Mouse (Mus musculus) kidney, embryonic 16.5 days (tissue): ENCODE results near the gene Prepl. TPM values are rescaled to one million over a fixed set of nuclear protein-coding genes. Genes with fewer than 3 reads are reported as not detected.

Experiments used
- ATAC-seq: fragments of 200-750 bp; cut with Nextera tagmentation; 2 replicates; pipeline ENCODE4 v1.8.0; 2017; ENCODE audit warnings: moderate TSS enrichment; ENCODE audit not compliant: low FRiP score, low TSS enrichment
- H3K27ac ChIP-seq: fragments of 300-500 bp; sonication (generic); 2 replicates; pipeline ENCODE4 v1.5.1; 2014; ENCODE audit warnings: low read length
- H3K27me3 ChIP-seq: fragments of 300-500 bp; sonication (generic); 2 replicates; pipeline ENCODE4 v1.6.1; 2014; ENCODE audit warnings: low read length, control low read depth, mixed read lengths; ENCODE audit not compliant: insufficient read depth
- H3K36me3 ChIP-seq: fragments of 300-500 bp; sonication (generic); 2 replicates; pipeline ENCODE4 v1.6.1; 2014; ENCODE audit warnings: low read length, control low read depth, mixed read lengths; ENCODE audit not compliant: insufficient read depth
- H3K4me1 ChIP-seq: fragments of 300-500 bp; sonication (generic); 2 replicates; pipeline ENCODE4 v1.6.1; 2014; ENCODE audit warnings: low read length, control low read depth, mixed read lengths; ENCODE audit not compliant: insufficient read depth
- H3K4me2 ChIP-seq: fragments of 300-500 bp; sonication (generic); replicated peaks from 2 replicates; pipeline ENCODE4 v1.6.1; 2014; ENCODE audit warnings: low read depth, low read length
- H3K4me3 ChIP-seq: fragments of 300-500 bp; sonication (generic); 2 replicates; pipeline ENCODE4 v1.5.1; 2014; ENCODE audit warnings: mild to moderate bottlenecking, low read length
- H3K9ac ChIP-seq: fragments of 300-500 bp; sonication (generic); replicated peaks from 2 replicates; pipeline ENCODE4 v1.6.1; 2014; ENCODE audit warnings: low read length
- H3K9me3 ChIP-seq: fragments of 300-500 bp; sonication (generic); 2 replicates; pipeline ENCODE4 v1.6.1; 2016; ENCODE audit warnings: low read length, control low read depth
- WGBS: fragments of 180-500 bp; shearing (Covaris S2); extraction: QIAGEN DNeasy Blood & Tissue Kit; methylation state at CpG from one replicate; pipeline ENCODE4 v1.1.7; 2014; 5-methylcytosine and 5-hydroxymethylcytosine counted together
- polyA plus RNA-seq: library from polyadenylated mRNA; unstranded; fragments of >200 nt; fragmentation: Nextera tagmentation; extraction: Ambion mirVana; gene quantifications from 2 replicates; pipeline ENCODE4 v1.2.1, GENCODE M21; 2015

The Prepl gene
- polyA plus RNA-seq, 1 experiment from 2014 or later = 33.0 TPM

DNA sequence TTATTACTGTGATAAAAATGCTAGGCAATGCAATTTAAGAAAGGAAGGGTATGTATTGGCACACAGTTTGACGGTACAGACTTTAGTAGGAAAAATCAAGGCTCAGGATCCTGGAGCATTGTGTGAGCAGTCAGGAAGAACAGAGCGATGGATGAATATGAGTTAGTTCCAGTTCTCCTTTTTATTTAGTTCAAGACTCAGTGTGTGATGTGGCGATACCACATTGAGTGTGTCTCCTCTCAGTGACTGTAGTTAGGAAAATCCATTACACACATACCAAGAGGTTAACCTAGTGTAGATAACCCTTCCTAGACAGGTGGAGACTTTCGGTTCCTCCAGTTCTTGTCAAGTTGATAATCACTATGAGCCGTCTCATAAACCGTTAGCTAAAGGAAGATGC is 1.7 kb upstream of the Prepl start:
- H3K9ac ChIP-seq = no peak overlapping the region
- ATAC-seq = no peak

DNA sequence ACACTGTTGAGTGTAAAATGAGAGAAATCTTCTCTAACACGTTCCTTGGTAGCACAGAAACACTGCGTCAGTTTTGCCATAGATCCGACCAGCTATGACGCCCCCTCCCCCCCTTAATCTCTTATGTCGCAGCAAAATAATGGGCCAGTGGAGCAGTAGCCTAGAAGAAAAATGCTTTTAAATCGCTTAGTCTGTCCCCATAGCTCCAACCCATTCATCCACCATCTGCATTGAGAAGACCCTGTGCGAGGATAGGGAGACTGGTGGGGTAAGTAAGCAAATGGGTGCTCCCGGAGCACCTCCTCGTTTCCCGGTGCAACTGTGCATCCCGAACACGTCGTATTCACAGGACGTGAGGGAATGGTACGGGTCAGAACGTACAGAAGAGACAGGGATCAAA is 420 bp downstream of the Prepl start:
- no peaks in the 10 kb centered on the region for H3K9me3 ChIP-seq

More for the DNA sequence above, 1.7 kb upstream of the Prepl start:
- Histone ChIP-seq H3K4me1 (peaks cover 13% of the 10 kb centered on the region), H3K27me3 (no peaks in the 10 kb centered on the region), H3K9me3 (no peaks in the 10 kb centered on the region), H3K27ac (no peak overlapping the region), H3K4me3 (0 out of 2 replicates have a peak overlapping the region, but pooled peaks have one; percentile 91), H3K4me2 (peak overlapping the region; percentile 92), H3K36me3 (no peaks in the 10 kb centered on the region)
- WGBS = 93% methylated on average over 6 of the region's 6 CpGs

DNA sequence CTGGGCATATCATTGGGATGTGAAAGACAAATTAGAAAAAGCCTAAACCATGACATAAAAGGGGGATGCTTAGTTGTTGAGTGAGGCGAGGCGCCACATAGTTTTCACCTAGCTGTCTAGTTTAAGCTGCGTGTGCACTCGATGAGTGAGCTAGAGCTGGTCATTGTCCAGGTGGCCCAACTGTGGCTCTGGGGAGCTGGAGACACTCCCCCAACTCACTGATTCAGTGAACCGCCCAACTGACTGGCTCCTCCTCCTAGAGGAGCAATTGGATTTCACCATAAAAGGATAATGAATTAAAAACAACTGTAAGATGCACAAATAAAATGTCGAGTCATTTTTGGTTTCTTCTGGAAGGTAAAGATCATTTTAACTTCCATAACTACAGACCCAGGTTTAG is 1.0 kb downstream of the Prepl start:
- H3K27me3 ChIP-seq = no peaks in the 10 kb centered on the region
- H3K27ac ChIP-seq = no peak overlapping the region
- H3K4me1 ChIP-seq = peaks cover 13% of the 10 kb centered on the region
- H3K36me3 ChIP-seq = no peaks in the 10 kb centered on the region
- WGBS = 41% methylated on average over 6 of the region's 6 CpGs
- no peak overlapping the region; the same call in 1 of the 2 replicates for H3K9ac ChIP-seq
- no peak for ATAC-seq
- H3K4me2 ChIP-seq = peak overlapping the region; percentile 92
- peak overlapping the region; percentile 91; the same call in 1 of the 2 replicates for H3K4me3 ChIP-seq
- no peaks in the 10 kb centered on the region for H3K9me3 ChIP-seq

More for the DNA sequence above, 420 bp downstream of the Prepl start:
- H3K4me3 ChIP-seq = peak overlapping the region; percentile 91
- peak overlapping the region; percentile 86 for H3K9ac ChIP-seq
- H3K27me3 ChIP-seq = no peaks in the 10 kb centered on the region
- H3K27ac ChIP-seq = peak overlapping the region; percentile 93
- peak; percentile 11; the same call in 1 of the 2 replicates for ATAC-seq
- under 1% methylated on average over 16 of the region's 16 CpGs for WGBS
- H3K4me2 ChIP-seq = peak overlapping the region; percentile 92
- H3K4me1 ChIP-seq = peaks cover 13% of the 10 kb centered on the region
- no peaks in the 10 kb centered on the region for H3K36me3 ChIP-seq

DNA sequence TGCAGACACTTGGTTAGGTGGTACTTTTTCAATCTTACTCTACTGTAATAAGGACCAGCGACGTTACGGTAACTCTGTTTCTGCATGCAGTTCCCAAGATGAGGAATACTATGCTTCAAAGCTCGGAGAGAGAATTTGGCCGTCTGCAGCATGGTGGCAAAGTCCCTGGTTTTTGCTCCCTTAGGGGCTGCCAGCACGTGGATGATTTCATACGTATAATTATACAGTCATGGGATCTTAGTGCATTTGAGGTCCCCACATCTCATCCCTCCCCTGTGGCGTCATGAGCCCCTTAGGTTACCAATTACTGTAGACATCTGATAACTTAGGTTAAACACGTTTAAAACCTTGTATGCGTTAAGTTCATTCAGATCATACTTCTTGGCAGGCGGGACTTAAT is 1.6 kb downstream of the Prepl start:
- H3K27me3 ChIP-seq = no peaks in the 10 kb centered on the region
- WGBS = 87% methylated on average over 11 of the region's 11 CpGs
- H3K4me1 ChIP-seq = peaks cover 13% of the 10 kb centered on the region
- no peaks in the 10 kb centered on the region for H3K9me3 ChIP-seq
- ATAC-seq = no peak
- no peaks in the 10 kb centered on the region for H3K36me3 ChIP-seq
- no peak overlapping the region for H3K27ac ChIP-seq
- H3K4me3 ChIP-seq = no peak overlapping the region
- H3K4me2 ChIP-seq = no peak overlapping the region
- no peak overlapping the region for H3K9ac ChIP-seq

DNA sequence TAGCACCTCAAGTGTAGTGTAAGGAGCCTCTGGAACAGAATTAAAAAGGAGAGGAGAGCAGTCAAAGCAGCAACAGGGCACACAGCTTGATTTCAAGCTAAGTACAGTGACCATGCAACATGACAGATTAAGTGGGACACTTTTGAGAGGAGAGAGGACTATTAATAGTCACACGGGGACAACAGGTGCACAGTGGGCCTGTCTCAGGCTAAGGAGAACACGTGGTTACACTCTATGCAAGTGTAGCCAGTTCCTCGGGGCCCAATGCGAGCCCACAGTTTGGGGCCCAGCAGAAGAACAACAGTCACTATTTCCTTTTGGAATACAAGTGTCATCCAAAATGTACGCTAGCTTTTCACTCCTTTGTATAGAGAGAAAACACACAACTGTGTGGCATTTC is 2.5 kb downstream of the Prepl start:
- no peaks in the 10 kb centered on the region for H3K9me3 ChIP-seq
- H3K4me2 ChIP-seq = no peak overlapping the region
- no peaks in the 10 kb centered on the region for H3K27me3 ChIP-seq
- no peak for ATAC-seq
- no peaks in the 10 kb centered on the region for H3K36me3 ChIP-seq
- WGBS = 93% methylated on average over 5 of the region's 5 CpGs
- peaks cover 13% of the 10 kb centered on the region for H3K4me1 ChIP-seq
- H3K27ac ChIP-seq = no peak overlapping the region
- H3K9ac ChIP-seq = no peak overlapping the region
- H3K4me3 ChIP-seq = no peak overlapping the region

DNA sequence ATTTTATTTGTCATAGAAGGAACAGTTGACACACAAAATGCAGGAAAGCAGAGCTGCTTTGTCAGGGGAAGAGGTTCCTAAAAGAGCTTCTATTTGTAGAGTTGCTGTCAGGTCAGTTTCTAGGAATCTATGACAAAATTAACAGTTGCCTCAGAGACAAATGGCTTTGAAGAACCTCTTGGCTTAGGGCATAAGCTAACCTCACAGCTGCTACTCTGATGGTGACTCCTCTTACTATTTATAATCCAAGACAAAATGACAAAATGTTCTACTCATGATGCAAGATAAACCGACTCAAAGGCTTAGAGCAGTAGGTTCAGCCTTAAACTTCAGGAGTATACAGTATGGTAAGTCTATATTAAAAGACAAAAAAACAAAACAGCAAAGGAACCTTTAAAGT is 3.5 kb downstream of the Prepl start:
- no peak overlapping the region for H3K9ac ChIP-seq
- WGBS = 92% methylated on average over 1 of the region's 1 CpGs

DNA sequence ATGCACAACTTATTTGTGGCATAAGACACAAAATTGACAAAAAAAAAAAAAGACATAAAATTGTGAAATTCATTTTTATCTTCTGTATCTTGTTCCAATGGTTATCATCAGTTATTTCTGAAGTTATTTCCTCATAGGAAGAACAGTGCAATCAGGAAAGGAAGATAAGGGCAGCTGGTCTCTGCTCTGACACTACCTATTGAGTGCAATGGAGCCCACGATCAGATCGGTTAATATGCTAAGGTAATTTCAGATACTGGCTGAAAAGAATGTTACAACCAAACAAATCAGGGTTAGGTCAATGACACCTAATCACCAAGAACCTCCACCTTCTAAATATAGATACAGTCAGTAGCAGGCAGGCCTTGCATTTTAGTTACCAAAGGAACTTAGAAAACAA is 4.7 kb downstream of the Prepl start:
- 84% methylated on average over 2 of the region's 2 CpGs for WGBS
- Histone ChIP-seq H3K9ac (no peak overlapping the region), H3K4me2 (no peak overlapping the region)

More for the DNA sequence above, 3.5 kb downstream of the Prepl start:
- Histone ChIP-seq H3K4me2 (no peak overlapping the region), H3K4me3 (no peak overlapping the region), H3K4me1 (peaks cover 10% of the 10 kb centered on the region), H3K9me3 (no peaks in the 10 kb centered on the region), H3K27me3 (no peaks in the 10 kb centered on the region), H3K36me3 (no peaks in the 10 kb centered on the region), H3K27ac (no peak overlapping the region)
- ATAC-seq = no peak

DNA sequence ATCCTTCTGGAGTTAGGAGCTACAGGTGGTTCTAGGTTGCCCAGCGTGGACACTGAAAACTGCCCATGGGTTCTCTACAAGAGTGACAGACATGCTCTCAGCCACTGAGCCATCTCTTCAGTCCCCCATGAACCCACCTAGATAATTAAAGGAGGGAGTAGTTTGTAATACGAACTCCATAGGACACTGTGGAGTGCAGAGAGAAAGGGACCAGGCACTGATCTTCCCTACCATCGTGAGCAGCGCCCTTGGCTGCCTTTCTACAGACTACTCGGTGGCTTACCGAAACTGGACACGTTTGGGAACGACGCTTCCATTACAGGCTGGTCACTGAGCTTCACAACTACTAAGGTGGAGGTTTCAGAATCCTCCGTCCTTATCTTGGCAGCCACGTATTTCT is 9.3 kb downstream of the Prepl start:
- no peaks in the 10 kb centered on the region for H3K9me3 ChIP-seq
- no peak overlapping the region for H3K9ac ChIP-seq
- H3K4me1 ChIP-seq = no peaks in the 10 kb centered on the region
- H3K27me3 ChIP-seq = no peaks in the 10 kb centered on the region
- H3K36me3 ChIP-seq = peaks cover 28% of the 10 kb centered on the region
- no peak overlapping the region for H3K4me2 ChIP-seq
- H3K27ac ChIP-seq = no peak overlapping the region
- ATAC-seq = no peak
- no peak overlapping the region for H3K4me3 ChIP-seq
- 93% methylated on average over 11 of the region's 11 CpGs for WGBS

More for the DNA sequence above, 4.7 kb downstream of the Prepl start:
- Histone ChIP-seq H3K27me3 (no peaks in the 10 kb centered on the region), H3K36me3 (peaks cover 6% of the 10 kb centered on the region; the same call in 1 of the 2 replicates), H3K9me3 (no peaks in the 10 kb centered on the region), H3K27ac (no peak overlapping the region), H3K4me3 (no peak overlapping the region), H3K4me1 (peaks cover 6% of the 10 kb centered on the region)
- ATAC-seq = no peak

DNA sequence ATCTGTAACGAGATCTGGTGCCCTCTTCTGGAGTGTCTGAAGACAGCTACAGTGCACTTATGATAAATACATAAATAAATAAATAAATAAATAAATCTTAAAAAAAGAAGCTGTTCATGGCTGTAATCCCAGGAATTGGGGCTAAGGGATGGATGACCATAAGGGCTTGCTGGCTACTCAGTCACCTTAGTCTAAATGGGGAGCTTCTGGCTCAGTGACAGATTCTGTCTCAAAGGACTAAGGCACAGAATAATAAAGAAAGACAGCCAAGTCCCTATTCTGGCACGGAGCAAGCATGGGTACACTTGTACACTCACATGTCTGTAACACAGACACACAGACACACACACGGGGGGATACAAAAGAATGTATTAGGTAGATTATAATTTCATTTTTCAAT is 10.8 kb downstream of the Prepl start:
- WGBS = 94% methylated on average over 3 of the region's 3 CpGs
- peaks cover 36% of the 10 kb centered on the region for H3K36me3 ChIP-seq

DNA sequence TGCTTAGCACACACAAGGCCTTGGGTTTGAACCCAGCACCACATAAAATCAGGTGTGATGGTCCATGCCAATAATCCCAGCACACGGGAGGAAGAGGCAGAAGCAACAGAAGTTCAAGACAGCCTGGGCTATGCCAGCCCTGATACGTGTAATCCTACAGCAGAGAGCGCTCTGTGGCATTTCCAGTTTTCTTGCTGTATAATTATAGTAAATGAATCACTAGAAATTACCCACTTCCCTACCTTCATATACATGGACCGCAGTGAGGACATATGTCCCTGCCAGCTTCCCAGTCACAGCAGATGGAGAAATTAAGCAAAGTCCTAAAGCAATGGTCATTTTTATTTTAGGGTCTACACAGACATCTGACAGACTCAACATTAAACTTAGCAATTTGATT is 16.0 kb downstream of the Prepl start:
- H3K4me1 ChIP-seq = peaks cover 5% of the 10 kb centered on the region; the same call in 1 of the 2 replicates

More for the DNA sequence above, 10.8 kb downstream of the Prepl start:
- no peaks in the 10 kb centered on the region for H3K27me3 ChIP-seq
- no peak overlapping the region for H3K9ac ChIP-seq
- no peak for ATAC-seq
- H3K9me3 ChIP-seq = no peaks in the 10 kb centered on the region
- no peaks in the 10 kb centered on the region for H3K4me1 ChIP-seq
- H3K4me3 ChIP-seq = no peak overlapping the region
- no peak overlapping the region for H3K27ac ChIP-seq
- H3K4me2 ChIP-seq = no peak overlapping the region

More for the DNA sequence above, 16.0 kb downstream of the Prepl start:
- Histone ChIP-seq H3K4me3 (no peak overlapping the region), H3K9me3 (no peaks in the 10 kb centered on the region), H3K36me3 (peaks cover 44% of the 10 kb centered on the region), H3K9ac (no peak overlapping the region), H3K27ac (no peak overlapping the region), H3K27me3 (no peaks in the 10 kb centered on the region), H3K4me2 (no peak overlapping the region)
- ATAC-seq = no peak
- 95% methylated on average over 4 of the region's 4 CpGs for WGBS
